Mouse (Mus musculus) retina, embryonic 14.5 days (tissue): Measurements from ENCODE around the gene Ssxa1.
"Not testable (repeated sequence)": the region's sequence is repeated elsewhere in the genome, so short reads cannot be mapped to it uniquely, and the experiment has no call there.

Experiments
- DNase-seq: peaks from one replicate; pipeline ENCODE4 v3.0.0-alpha.2; 2015; ENCODE audit warnings: low spot score

Gene Ssxa1

GRCm38 (mm10) chrX:21115520-21115919 is at the start of gene Ssxa1:
Gene Ssxa1 (plus strand): TSS chrX:21115820.
- DNase-seq = no peak

- no peak for DNase-seq
Measured at GRCm38 (mm10) chrX:21068106-21068505, 47.5 kb upstream of the Ssxa1 start, which contains the start of gene Spaca5. Gene Spaca5 (plus strand): TSS chrX:21068406.

- peak; percentile 1 for DNase-seq
Measured at GRCm38 (mm10) chrX:21088645-21088982, 27.0 kb upstream of the Ssxa1 start.

GRCm38 (mm10) chrX:21088983-21089866 is 26.4 kb upstream of the Ssxa1 start, which contains the start of gene Zfp300:
Gene Zfp300 (minus strand): TSS chrX:21089527.
- peak; percentile 80 for DNase-seq

- DNase-seq = no peak
Measured at GRCm38 (mm10) chrX:21089867-21090239, 25.8 kb upstream of the Ssxa1 start.

GRCm38 (mm10) chrX:21146675-21147074 is 31.1 kb downstream of the Ssxa1 start:
- not testable (repeated sequence) for DNase-seq
